Mouse (Mus musculus): ENCODE results near the gene Nup210.

Nup210 gene

GRCm38 (mm10) chr6:91116244-91117145 is at the start of gene Nup210:
TSS of gene Nup210 (minus strand) at chr6:91116829.
- DNase-seq (ENCODE audit: low spot score in 2 of 2): peak; percentile 82 to 91

- peak; percentile 41 to 51 for DNase-seq (ENCODE audit: low spot score in 2 of 2)
Observed at GRCm38 (mm10) chr6:91165210-91165609, 48.6 kb upstream of the Nup210 start.

GRCm38 (mm10) chr6:91164584-91164983 is 48.0 kb upstream of the Nup210 start:
- DNase-seq (ENCODE audit: low spot score in 2 of 2): no peak

- no peak for DNase-seq (ENCODE audit: low spot score in 2 of 2)
Observed at GRCm38 (mm10) chr6:91163195-91163911, 46.7 kb upstream of the Nup210 start.

- DNase-seq (ENCODE audit: low spot score in 2 of 2): no peak
Observed at GRCm38 (mm10) chr6:91162314-91162713, 45.7 kb upstream of the Nup210 start.

GRCm38 (mm10) chr6:91161506-91162235 is 45.0 kb upstream of the Nup210 start:
- DNase-seq (ENCODE audit: low spot score in 2 of 2): no peak

- DNase-seq (ENCODE audit: low spot score in 2 of 2): no peak
Observed at GRCm38 (mm10) chr6:91160976-91161375, 44.3 kb upstream of the Nup210 start.

- peak in 1 of 2 experiments; percentile 60 for DNase-seq (ENCODE audit: low spot score in 2 of 2)
Observed at GRCm38 (mm10) chr6:91160399-91160798, 43.8 kb upstream of the Nup210 start.

- no peak for DNase-seq (ENCODE audit: low spot score in 2 of 2)
Observed at GRCm38 (mm10) chr6:91159047-91159446, 42.4 kb upstream of the Nup210 start.

- DNase-seq (ENCODE audit: low spot score in 2 of 2): no peak
Observed at GRCm38 (mm10) chr6:91157237-91157570, 40.6 kb upstream of the Nup210 start.

- peak; percentile 78 to 88 for DNase-seq (ENCODE audit: low spot score in 2 of 2)
Observed at GRCm38 (mm10) chr6:91156554-91157236, 40.1 kb upstream of the Nup210 start, which contains the start of gene Hdac11. TSS of gene Hdac11 (plus strand) at chr6:91156665.

- no peak for DNase-seq (ENCODE audit: low spot score in 2 of 2)
Observed at GRCm38 (mm10) chr6:91156062-91156461, 39.4 kb upstream of the Nup210 start.

GRCm38 (mm10) chr6:91155286-91155685 is 38.7 kb upstream of the Nup210 start:
- DNase-seq (ENCODE audit: low spot score in 2 of 2): no peak

GRCm38 (mm10) chr6:91154685-91155084 is 38.1 kb upstream of the Nup210 start:
- no peak for DNase-seq (ENCODE audit: low spot score in 2 of 2)

- no peak for DNase-seq (ENCODE audit: low spot score in 2 of 2)
Observed at GRCm38 (mm10) chr6:91153549-91154064, 37.0 kb upstream of the Nup210 start.

- no peak for DNase-seq (ENCODE audit: low spot score in 2 of 2)
Observed at GRCm38 (mm10) chr6:91152892-91153548, 36.4 kb upstream of the Nup210 start.

GRCm38 (mm10) chr6:91147152-91147770 is 30.6 kb upstream of the Nup210 start:
- DNase-seq (ENCODE audit: low spot score in 2 of 2): no peak

GRCm38 (mm10) chr6:91146443-91147151 is 30.0 kb upstream of the Nup210 start:
- no peak for DNase-seq (ENCODE audit: low spot score in 2 of 2)

GRCm38 (mm10) chr6:91145572-91145971 is 28.9 kb upstream of the Nup210 start:
- DNase-seq (ENCODE audit: low spot score in 2 of 2): no peak

GRCm38 (mm10) chr6:91145056-91145455 is 28.4 kb upstream of the Nup210 start:
- DNase-seq (ENCODE audit: low spot score in 2 of 2): no peak

Data from urinary bladder, postnatal 36 days (tissue).